Mouse (Mus musculus): ENCODE data around the gene Gm10643.

Gm10643 gene

DNA sequence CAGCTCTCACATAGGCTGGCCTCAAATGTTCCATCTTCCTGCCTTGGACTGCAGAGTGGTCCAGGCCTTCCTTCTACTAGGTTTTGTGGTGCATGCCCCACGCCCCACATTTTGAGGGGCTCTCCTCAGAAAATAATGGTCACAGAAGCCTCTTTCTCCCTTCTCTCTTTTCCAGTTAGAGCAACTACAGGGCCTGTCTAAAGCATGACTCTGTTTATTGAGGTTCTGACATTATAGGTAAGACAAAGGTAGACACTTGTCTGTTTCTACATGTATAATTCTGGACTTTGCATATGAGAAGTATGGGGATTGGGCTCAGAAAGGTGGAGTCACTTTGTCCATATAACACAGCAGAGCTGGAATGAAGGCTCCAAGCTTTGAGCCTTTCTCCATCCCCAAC lies at the start of gene Gm10643:
Gm10643 (minus strand) TSS at position 101 of the 400 bp plus-strand sequence.
- no peak for DNase-seq (ENCODE audit: low read depth, low spot score)

DNA sequence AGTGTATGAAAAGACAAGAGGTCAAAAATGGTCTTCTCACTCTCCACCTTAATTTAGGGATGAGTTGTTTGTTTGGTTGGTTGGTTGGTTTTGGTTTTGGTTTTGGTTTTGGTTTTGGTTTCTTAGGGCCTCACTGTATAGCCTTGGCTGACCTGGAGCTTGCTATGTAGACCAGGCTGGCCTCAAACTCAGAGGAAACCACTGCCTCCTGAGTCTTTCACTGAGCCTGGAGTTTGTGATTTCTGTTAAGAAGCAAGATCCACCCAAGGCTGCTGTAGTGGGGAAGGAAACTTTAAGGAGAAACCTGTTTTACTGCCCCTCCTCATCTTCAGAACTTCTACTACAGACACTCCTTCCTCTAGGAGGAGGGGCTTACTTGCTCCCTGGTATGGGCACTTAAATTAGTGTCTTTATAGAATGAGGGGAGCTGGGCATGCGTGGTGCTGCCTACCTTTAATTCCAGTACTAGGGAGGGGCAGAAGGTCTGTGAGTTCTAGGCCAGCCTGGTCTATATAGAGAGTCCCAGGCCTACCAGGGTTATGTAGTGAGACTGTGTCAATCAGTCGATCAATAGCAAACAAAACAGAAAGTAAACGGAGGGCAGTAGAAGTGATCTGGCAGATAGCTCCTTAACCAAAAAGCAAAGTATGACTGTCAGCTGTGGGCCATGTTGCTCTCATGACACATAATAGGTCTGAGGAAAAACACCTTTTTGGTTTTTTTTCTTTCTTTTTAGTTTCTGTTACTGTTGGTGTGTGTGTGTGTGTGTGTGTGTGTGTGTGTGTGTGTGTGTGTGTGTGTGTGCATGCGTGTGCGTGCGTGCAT lies 41.5 kb upstream of the Gm10643 start:
- DNase-seq (ENCODE audit: low read depth, low spot score): no peak

DNA sequence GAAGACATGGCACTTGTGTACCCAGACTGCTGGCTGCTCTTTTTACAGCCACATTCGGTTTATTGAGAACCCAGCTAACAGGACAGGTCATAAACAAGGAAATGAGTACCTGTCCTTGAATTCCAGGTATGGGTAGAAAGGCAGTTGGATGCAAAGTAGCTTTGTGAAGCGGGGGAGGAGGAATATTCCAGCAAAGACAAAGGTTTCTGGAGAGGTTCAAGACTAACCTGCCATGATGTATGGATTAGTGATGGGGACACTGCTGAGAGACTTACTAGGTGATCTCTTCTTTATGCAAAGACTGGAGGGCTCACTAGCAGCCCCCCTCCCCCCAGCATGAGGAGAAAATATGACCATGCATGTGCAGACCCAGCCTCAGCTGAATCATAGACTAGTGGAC lies 40.7 kb upstream of the Gm10643 start:
- DNase-seq (ENCODE audit: low read depth, low spot score): no peak

DNA sequence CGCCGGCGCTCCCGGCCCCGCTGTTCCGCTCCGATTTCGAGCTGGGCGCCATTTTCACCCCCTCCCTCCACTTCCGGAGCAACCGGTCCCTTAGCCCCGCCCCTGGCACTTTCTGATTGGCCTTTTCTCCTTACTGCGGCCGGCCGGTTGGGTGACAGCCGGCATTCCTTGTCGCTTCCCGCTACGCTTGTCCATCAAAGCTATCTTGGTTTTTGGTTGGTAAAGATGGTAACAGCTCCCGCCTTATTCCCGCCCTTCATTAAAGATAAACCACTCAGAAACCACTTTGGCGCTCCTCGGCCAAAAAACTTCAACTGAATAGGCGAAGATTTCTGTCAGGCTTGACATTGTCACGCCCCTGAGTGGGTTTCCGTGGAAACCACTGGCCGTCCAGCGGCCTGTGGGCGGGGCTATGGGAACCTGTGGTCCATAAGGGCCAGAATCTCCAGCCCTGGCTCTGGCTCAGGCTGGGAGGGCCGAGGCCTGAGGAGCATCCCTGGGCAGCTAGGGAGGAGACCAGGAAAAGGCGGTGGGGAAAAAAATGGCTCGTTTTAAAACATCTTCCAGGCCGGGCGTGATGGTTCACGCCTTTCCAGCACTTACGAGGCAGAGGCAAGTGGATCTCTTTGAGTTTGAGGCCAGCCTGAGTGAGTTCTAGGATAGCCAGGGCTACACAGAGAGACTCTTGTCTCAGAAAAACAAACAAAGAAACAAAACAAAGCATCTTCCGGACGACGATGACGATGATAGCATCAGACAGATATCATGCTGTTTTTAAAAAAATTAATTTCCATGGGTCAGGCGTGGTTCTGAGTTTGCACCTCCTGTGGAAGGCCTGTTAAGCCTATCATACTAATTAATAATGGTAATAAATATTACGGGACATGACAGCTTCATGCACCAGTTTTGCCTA lies 40.0 kb upstream of the Gm10643 start, which contains the start of gene Dcaf15:
Dcaf15 (minus strand) TSS at position 72 of the 913 bp plus-strand sequence.
- peak; percentile 99 for DNase-seq (ENCODE audit: low read depth, low spot score)

DNA sequence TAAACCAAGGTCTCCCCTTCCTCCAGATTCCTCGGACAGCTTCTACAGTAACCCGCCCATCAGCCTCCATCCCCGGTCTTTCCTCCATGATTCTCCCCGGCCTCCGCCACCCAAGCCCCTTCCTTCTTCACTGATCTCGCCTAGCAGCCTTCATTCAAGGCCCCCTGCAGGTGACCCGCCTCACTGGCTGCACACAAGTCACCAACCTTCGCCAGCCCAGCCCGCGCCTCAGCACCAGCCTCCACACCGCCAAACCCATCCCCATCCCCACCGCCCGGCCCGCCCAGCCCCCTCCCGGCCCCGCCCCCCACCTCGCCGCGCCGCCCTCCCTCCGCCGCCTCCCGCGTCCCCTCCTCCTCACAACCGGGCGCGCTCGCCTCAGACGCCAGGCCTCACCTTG lies 39.3 kb upstream of the Gm10643 start:
- peak; percentile 39 for DNase-seq (ENCODE audit: low read depth, low spot score)

DNA sequence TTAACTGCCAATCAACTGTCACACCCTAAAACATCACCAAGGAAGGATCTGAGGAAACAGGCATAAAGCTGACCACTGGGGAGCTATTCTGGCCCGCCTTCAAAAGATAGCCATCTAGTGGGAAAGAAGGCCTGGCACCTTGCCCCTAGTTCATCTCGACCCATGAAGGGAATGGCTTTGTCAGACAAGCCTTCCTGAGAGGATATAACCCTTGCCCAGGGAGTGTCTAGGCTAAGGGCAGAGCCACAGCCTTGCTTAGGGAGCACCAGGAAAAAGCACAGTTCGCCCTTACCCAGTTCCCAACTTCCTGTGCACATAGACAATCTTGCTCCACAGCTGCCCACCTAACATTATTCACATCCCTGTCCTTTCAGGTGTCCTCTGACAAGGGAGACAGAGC lies 38.7 kb upstream of the Gm10643 start:
- DNase-seq (ENCODE audit: low read depth, low spot score): no peak

DNA sequence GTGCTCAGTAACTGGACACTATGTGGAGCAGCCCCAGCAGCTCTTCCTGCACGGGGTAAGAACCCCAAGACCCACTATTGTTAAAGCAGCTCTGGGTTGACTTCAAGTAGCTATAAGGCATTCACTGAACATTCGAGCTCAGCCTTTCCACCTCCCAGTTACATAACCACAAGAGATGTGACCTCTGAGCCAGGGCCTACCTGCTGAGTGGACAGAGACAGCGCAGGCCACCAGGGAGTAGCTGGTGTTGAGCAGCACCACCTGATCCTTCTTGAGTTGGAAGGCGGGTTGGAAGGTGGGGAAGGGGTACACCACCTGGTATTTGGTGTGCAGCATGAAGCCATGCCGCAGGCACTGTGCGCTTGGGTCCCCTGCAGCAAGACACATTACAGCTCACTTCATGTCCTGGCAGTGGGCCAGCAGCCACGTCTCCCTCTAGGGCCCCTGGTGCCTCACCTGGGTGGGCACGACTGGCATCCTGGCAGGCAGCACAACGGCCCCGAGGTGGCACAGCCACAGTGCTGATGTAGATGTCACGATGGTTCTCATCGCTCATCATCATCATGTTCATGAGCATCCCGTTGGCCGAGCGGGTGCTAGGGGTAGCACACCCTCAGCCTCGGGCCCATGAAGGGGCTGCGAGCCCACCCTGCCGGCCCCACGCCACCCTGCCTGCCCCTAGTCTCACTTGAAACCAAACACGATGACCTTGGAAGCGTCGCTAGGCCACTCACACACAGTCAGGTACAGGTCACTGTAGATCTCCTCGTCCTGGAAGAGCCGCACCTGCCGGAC lies 36.7 kb upstream of the Gm10643 start:
- no peak for DNase-seq (ENCODE audit: low read depth, low spot score)

DNA sequence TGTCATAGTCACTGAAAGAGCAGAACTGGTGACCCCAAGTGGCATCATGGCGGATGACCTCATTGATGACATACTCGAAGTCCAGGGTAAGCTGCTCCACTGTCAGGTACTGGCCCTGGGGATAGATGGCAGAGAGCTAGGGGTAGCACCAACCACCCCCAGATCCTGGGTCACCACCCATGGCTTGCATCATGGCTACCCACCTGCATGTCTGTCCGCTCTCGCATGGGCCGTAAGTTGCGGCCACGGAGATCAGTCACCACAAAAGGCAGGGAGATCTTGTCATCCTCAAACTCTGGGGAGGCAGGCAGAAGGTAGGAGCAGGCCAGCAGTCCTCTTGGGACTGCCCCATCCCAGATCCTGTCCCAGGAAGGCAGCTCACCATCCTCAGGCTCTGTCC lies 33.4 kb upstream of the Gm10643 start:
- DNase-seq (ENCODE audit: low read depth, low spot score): no peak

- DNase-seq (ENCODE audit: low read depth, low spot score): no peak
These were observed 31.1 kb upstream of the Gm10643 start for GRCm38 (mm10) chr8:84096061-84096460.

GRCm38 (mm10) chr8:84090585-84090984 lies 25.6 kb upstream of the Gm10643 start:
- no peak for DNase-seq (ENCODE audit: low read depth, low spot score)

GRCm38 (mm10) chr8:84089277-84089676 lies 24.3 kb upstream of the Gm10643 start:
- no peak for DNase-seq (ENCODE audit: low read depth, low spot score)

- DNase-seq (ENCODE audit: low read depth, low spot score): no peak
These were observed 22.9 kb upstream of the Gm10643 start for GRCm38 (mm10) chr8:84087821-84088220.

DNA sequence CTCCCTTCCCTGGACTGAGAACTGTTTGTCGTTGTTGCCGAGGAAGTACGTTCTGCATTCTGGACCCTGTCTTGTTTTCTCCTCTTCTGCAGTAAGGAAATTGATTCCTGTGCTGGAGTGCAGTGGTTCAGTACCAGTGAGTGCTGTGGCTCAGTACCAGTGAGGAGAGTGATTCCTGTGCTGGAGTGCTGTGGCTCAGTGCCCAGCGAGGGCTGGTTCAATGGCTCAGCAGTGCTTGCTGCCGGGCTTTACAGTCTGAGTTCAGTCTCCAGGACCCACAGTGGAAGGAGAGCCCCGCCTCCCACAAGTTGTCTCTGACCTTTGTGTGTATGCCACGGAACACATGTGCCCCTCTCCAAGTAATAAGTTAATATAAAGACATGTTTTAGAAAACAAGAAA lies 22.2 kb upstream of the Gm10643 start:
- no peak for DNase-seq (ENCODE audit: low read depth, low spot score)

- DNase-seq (ENCODE audit: low read depth, low spot score): no peak
These were observed 19.6 kb upstream of the Gm10643 start for GRCm38 (mm10) chr8:84084341-84085115.

DNA sequence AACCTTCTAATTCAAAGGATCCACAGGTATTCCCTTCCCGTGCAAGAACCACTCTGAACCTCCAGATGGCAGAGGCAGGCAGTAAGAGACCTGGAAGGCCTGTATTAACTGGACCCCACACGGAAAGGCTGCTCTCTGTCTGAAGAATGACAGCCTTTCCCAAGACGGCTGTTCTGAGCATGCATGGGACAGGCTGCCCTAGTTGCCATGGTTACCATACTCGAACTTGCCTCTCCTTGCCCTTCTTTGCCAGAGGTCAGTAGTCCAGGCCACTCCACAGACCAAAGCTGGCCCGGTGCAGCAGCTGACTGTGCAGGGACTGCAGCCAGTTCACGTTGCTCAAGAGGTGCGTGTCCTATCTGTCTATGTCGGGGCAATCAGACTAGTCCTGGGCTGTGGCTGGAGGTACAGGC lies 18.9 kb upstream of the Gm10643 start:
- no peak for DNase-seq (ENCODE audit: low read depth, low spot score)

- no peak for DNase-seq (ENCODE audit: low read depth, low spot score)
These were observed 14.3 kb upstream of the Gm10643 start for GRCm38 (mm10) chr8:84079206-84079605.

GRCm38 (mm10) chr8:84076849-84077248 lies 11.9 kb upstream of the Gm10643 start:
- no peak for DNase-seq (ENCODE audit: low read depth, low spot score)

DNA sequence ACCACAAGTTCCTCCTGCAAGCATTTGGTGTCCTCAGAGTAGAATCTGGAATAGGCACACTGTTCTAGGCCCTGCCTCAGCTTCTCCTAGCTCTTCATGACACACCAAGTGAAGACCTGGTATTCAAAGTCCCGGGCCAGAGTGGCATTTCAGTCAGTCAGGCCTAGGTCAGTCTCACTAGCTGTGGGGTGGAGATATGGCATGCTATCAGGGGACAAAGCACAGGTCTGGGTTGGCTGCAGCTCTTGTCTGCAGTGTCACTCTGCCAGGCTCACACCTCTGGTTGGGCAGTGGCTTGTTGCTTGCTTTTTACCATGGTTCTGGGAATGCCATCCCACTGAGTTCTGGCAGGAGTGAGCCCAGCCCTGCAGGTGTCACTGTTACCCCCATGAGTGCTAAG lies 11.5 kb upstream of the Gm10643 start:
- DNase-seq (ENCODE audit: low read depth, low spot score): no peak

DNA sequence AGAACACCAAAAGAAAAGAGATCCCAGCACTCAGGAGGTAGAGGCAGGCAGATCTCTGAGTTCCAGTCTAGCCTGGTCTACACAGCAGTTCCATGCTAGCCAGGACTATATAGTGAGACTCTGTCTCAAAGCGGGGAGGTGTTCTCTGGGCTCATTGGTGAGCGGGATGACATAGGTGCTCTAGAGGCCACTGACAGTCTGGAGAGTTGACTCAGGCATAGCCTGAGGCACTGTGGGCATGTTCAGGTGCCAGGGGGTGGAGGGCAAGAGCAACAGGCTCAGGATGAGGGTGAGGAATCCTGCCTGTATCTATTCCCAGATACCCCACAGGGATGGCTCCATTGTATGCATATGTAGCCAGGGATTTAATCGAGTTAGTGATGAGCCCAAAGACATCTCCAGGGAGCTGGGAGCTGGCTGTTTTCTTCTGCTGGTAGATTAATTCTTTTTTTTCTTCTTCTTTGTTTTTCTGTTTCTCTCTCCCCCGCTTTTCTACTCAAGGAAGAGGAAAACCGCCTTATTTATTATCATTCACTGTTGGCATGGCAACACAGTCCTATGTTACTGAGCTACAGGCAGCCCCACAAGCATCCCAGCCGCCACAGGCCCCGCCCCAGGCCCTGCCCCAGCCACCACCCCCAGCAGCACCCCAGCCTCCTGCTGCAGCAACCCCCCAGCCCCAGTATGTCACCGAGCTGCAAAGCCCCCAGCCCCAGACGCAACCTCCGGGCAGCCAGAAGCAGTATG lies 8.5 kb upstream of the Gm10643 start:
- no peak for DNase-seq (ENCODE audit: low read depth, low spot score)

GRCm38 (mm10) chr8:84072321-84072720 lies 7.4 kb upstream of the Gm10643 start:
- DNase-seq (ENCODE audit: low read depth, low spot score): no peak

Measured in brain, embryonic 18.5 days (tissue).